Mouse (Mus musculus) embryonic fibroblast, embryonic 13.5 days (primary cell): ENCODE results near the gene D11Wsu47e. TPM values are rescaled to one million over a fixed set of nuclear protein-coding genes. Genes with fewer than 3 reads are reported as not detected.

Experiments
- H3K27ac ChIP-seq: 2 replicates; pipeline ENCODE4 v1.5.1; 2012; ENCODE audit warnings: low read length, control low read depth, inconsistent platforms; ENCODE audit not compliant: insufficient read depth
- H3K4me1 ChIP-seq: 2 replicates; pipeline ENCODE4 v1.6.1; 2011; ENCODE audit warnings: low read length; ENCODE audit not compliant: control insufficient read depth, insufficient read depth
- H3K4me3 ChIP-seq: 2 replicates; pipeline ENCODE4 v1.5.1; 2011; ENCODE audit warnings: mild to moderate bottlenecking, control low read depth, low read length; ENCODE audit not compliant: insufficient read depth
- CTCF ChIP-seq: IDR thresholded peaks from 2 replicates; pipeline ENCODE4 v1.5.1; 2011; ENCODE audit warnings: mild to moderate bottlenecking, control low read depth, low read length, moderate library complexity, borderline replicate concordance; ENCODE audit not compliant: insufficient read depth
- POLR2A ChIP-seq: IDR thresholded peaks from 2 replicates; pipeline ENCODE4 v1.6.1; 2011; ENCODE audit warnings: low read depth, mild to moderate bottlenecking, control low read depth, low read length, moderate library complexity
- polyA plus RNA-seq: library from polyadenylated mRNA; stranded (reverse); fragments of >200 nt; gene quantifications from 2 replicates; pipeline ENCODE4 v1.2.4, GENCODE M21; 2011; ENCODE audit warnings: low read depth; ENCODE audit not compliant: missing spikeins, insufficient read length

Gene D11Wsu47e
- polyA plus RNA-seq: 14.0 and 14.9 TPM in 2 replicates

DNA sequence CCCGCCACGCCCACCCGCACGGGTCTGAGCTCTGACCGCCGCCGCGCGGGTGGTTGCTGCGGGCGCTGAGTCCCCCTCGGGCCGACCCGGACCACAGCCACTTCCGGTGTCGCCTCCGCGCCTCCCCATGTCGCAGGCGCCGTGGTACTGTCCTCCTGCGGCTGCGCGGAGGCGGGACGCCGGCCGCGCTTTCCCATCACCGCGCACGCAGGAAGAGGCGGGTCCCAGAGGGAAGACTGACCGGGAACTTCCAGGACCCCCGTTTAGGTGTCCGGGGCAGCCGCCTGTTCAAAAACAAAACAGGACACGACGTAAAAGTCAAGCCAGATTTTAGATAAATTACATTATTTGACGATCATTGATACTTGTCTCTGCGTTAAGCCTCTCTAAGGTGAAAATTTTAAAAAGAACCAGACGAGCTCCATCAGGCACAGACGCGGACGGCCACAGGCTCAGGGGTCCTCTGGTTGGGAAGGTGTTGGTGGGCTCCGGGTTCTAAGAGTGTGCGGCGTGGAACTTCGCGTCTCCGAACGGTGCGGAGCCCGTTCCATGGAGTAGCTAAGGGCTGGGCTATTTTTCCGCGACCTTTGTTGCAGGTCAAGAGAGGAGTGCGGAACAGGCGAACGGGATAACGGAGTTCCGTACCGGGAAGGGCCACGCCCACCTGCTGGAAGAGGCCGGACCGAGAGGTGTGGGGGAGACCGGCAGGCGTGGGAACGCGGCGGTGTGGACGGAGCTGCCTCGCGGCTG is at the start of gene D11Wsu47e, which contains the start of gene Fam104a:
Gene D11Wsu47e, plus strand, starts transcription at position 456 of the 750 bp plus-strand sequence.
Gene Fam104a, minus strand, starts transcription at position 199 of the 750 bp plus-strand sequence.
- peak within 1 kb of the TSS; percentile 88 for H3K27ac ChIP-seq
- peak within 1 kb of the TSS; percentile 72 for H3K4me3 ChIP-seq
- TF ChIP-seq POLR2A: peak; percentile 70
- no peak for TF ChIP-seq CTCF
- H3K4me1 ChIP-seq: peaks cover 5% of the 10 kb centered on the region; the same call in 1 of the 2 replicates

DNA sequence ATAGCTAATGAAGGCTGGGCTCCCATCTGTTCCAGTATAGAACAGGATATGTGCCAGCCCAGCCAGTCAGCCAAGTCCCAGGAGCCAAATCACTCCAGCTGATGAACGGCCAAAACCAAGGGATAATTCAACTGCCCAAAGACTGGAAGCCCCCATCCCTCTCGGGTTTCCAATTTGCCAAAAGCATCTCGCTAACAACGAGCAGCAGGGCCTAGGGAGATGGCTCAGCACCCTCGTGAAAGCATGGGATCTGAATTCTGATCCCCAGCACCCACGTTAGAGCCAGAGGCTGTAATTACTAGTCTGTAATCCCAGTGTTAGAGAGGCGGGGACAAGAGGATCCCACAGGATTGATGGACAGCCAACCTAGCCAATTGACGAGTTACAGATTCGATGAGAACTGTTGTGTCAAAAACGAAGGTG is 49.5 kb upstream of the D11Wsu47e start:
- no peak overlapping the region for H3K4me3 ChIP-seq
- H3K27ac ChIP-seq: no peak overlapping the region
- TF ChIP-seq POLR2A (no peak), CTCF (no peak)
- no peaks in the 10 kb centered on the region for H3K4me1 ChIP-seq

DNA sequence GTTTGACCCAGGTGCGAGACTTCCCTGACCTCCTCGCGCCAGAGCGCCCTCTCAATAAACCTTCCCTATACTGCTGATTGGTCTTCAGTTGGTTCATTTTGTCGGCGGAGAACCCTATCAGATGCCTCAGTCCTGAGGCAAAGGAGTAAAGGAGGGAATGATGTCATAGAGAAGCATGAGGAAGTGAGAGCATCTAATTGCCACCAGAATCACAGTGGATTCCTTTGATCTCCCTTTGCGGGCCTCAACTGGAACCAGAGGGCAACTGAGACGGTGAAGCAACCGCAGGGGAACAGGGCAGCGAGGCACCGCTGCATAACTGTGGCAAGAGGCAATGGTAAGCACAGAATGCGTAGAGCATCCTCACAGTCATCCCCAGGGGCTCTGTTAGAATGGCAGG is 45.5 kb upstream of the D11Wsu47e start:
- H3K27ac ChIP-seq: no peak overlapping the region
- TF ChIP-seq POLR2A (no peak), CTCF (no peak)
- H3K4me3 ChIP-seq: no peak overlapping the region
- H3K4me1 ChIP-seq: no peaks in the 10 kb centered on the region

DNA sequence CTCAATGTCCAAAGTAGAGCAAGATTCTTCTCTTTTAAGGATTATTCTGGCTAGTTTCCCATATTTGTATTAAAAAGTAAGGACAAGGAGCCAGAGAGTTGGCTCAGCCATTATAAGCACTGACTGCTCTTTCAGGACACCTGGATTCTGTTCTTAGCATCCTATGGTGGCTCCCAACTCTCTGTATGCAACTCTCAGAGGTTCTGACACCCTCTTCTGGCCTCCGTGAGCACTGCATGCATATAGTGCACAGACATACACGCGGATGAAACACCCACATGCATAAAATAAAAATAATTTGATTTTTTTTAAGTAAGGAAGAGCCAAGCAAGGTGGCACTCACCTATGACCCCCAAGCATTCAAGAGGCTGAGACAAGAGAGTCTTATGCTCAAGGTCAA is 39.0 kb upstream of the D11Wsu47e start:
- no peaks in the 10 kb centered on the region for H3K4me1 ChIP-seq
- H3K27ac ChIP-seq: no peak overlapping the region
- no peak overlapping the region for H3K4me3 ChIP-seq
- TF ChIP-seq POLR2A (no peak), CTCF (no peak)

DNA sequence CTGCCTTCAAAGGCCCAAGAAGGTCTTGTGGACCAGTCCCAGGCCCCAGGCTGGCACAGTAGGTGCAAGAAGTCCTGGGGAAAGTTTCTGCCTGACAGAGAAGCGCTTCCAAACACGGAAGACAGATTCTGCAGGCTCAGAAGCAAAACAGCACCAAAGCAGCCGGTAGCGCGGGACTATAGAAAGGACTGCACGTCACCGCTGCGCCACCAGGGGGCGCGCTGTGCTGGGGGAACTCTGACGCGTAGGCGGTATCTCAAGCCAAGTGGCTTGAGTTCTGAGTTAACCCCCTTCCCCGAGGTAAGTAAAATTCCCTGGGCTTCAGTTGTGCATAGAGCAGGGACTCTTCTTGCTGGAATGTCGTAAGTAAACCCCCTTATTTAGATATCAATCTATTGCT is 36.1 kb upstream of the D11Wsu47e start:
- H3K27ac ChIP-seq: no peak overlapping the region
- no peak overlapping the region for H3K4me3 ChIP-seq
- TF ChIP-seq POLR2A (no peak), CTCF (peak; percentile 97)
- no peaks in the 10 kb centered on the region for H3K4me1 ChIP-seq

DNA sequence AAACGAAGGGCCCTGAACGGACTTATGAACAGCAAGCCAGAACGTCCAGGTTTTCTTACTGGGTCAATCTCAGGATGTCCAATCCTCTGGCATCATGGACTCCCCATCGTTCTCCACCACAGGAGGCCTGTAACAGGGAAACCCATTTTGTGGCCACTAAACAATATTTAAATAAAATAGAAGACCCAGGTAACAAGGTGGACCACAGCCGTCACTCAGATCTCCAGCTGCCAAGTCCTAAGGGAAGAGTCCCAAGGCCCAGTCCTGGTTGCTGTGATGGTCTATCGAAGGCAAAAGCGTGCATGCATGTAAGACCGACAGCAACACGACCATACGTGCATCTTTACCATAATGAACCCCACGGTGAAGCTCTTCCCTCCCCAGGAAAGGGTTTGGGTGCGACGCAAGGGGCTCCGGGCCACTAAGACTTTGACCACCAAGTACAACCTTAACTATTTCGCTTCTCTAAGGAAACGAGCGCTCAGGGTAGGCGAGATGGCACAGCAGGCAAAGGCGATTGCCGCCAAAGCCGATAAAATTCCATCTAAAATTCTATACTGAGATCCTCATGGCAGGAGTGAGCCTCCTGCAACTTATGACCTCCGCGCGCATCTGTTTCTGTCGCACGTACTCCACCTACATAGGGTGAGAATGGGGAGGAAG is 35.4 kb upstream of the D11Wsu47e start, which contains the start of gene Cog1:
Gene Cog1, plus strand, starts transcription at position 480 of the 663 bp plus-strand sequence.
- H3K27ac ChIP-seq: peak within 1 kb of the TSS; percentile 88
- TF ChIP-seq POLR2A (no peak), CTCF (no peak)
- peak within 1 kb of the TSS; percentile 87 for H3K4me3 ChIP-seq
- peaks cover 2% of the 10 kb centered on the region for H3K4me1 ChIP-seq

DNA sequence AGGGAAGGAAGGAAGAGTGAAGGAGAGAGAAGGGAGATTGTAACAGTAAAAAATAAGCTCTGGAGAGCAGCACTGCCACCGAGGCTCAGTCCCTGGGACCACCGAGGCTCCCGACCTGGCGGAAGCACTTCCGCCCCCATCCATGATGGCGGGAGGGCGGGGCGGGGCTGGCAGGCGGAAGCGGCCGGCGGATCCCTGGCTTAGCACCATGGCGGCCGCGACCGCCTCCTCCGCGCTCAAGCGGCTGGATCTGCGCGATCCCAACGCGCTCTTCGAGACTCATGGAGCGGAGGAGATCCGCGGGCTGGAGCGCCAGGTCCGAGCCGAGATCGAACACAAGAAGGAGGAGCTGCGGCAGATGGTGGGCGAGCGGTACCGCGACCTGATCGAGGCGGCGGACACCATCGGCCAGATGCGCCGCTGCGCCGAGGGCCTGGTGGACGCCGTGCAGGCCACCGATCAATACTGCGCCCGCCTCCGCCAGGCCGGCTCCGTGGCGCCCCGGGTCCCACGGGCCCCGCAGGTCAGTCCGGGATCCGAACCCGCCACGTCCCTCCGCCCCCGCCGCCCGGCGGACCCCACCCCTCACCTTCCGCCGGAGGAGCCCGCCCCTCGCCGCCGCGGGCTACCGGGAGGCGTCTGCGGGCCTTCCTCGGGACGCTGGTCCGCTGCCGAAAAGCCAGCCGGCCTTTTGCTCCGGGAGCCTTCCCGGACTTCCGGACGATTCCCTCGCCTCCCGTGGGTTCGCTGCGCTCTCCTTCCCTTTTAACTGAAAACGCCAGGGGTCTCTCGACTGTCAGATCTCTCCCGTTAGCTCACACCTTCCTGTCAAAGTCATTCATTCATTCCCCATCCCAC is 34.6 kb upstream of the D11Wsu47e start, which contains the start of gene Slc39a11:
Gene Slc39a11, minus strand, starts transcription at position 727 of the 858 bp plus-strand sequence.
- H3K4me3 ChIP-seq: peak within 1 kb of the TSS; percentile 87
- peaks cover 8% of the 10 kb centered on the region for H3K4me1 ChIP-seq
- TF ChIP-seq POLR2A (peak; percentile 81), CTCF (no peak)
- peak within 1 kb of the TSS; percentile 88 for H3K27ac ChIP-seq

DNA sequence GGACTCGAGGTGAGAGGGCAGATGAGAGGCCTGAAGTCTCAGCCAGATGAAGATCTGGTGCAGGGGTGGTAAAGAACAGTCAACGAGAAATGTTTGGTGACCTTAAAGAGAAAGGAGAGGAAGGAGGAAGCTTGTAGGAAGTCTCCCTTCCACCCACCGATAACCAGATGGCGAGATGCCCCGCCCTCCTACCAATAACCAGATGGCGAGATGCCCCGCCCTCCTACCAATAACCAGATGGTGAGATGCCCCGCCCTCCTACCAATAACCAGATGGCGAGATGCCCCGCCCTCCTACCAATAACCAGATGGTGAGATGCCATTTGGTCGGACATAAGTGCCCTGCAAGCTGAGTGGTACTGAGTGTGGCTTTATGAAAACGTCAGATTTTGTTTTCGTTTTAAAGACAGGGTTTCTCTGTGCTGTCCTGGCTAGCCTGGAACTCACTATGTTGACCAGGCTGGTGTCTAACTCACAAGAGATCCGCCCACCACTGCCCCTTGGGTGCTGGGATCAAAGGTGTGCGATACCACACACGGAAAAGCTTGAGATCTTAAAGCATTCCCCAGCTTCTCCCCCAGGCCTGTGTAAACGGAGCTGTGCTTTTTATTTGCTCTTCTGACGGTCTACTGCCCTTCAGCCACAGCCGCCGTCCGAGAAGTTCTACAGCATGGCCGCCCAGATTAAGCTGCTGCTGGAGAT is 32.9 kb upstream of the D11Wsu47e start:
- TF ChIP-seq CTCF (no peak), POLR2A (no peak)
- Histone ChIP-seq H3K4me1 (peaks cover 15% of the 10 kb centered on the region), H3K4me3 (no peak overlapping the region), H3K27ac (no peak overlapping the region)

DNA sequence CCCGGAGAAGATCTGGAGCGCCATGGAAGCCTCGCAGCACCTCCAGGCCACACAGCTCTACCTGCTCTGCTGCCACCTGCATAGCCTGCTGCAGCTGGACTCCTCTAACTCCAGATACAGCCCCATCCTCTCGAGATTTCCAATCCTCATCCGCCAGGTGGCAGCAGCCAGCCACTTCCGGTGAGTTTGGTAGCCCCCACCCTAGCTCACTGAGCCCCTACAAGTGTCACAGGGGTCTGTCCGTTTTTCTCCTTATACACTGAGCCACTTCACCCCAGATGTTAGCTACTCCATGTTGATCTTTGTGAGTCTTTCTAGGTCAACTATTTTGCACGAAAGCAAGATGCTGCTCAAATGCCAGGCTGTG is 32.3 kb upstream of the D11Wsu47e start:
- Histone ChIP-seq H3K4me3 (no peak overlapping the region), H3K27ac (no peak overlapping the region), H3K4me1 (peaks cover 15% of the 10 kb centered on the region)
- TF ChIP-seq POLR2A: no peak
- TF ChIP-seq CTCF: peak; percentile 30; the same call in 1 of the 2 replicates
